Mouse (Mus musculus) ES-Bruce4 (cell line): Measurements from ENCODE around the gene Kdelc2.

ENCODE experiments used
- CTCF ChIP-seq: IDR thresholded peaks from one replicate; pipeline ENCODE4 v1.8.1; 2011; ENCODE audit warnings: low read depth, low read length
- POLR2A ChIP-seq: IDR thresholded peaks from one replicate; pipeline ENCODE4 v1.8.1; 2011; ENCODE audit warnings: low read length; ENCODE audit not compliant: insufficient read depth

GRCm38 (mm10) chr9:53398388-53398700 lies 14.5 kb downstream of the Kdelc2 start:
- TF ChIP-seq POLR2A (no peak), CTCF (peak; percentile 65)
